Comparison of ENCODE assay signal across 10 mouse cellular contexts in the genomic region with DNA sequence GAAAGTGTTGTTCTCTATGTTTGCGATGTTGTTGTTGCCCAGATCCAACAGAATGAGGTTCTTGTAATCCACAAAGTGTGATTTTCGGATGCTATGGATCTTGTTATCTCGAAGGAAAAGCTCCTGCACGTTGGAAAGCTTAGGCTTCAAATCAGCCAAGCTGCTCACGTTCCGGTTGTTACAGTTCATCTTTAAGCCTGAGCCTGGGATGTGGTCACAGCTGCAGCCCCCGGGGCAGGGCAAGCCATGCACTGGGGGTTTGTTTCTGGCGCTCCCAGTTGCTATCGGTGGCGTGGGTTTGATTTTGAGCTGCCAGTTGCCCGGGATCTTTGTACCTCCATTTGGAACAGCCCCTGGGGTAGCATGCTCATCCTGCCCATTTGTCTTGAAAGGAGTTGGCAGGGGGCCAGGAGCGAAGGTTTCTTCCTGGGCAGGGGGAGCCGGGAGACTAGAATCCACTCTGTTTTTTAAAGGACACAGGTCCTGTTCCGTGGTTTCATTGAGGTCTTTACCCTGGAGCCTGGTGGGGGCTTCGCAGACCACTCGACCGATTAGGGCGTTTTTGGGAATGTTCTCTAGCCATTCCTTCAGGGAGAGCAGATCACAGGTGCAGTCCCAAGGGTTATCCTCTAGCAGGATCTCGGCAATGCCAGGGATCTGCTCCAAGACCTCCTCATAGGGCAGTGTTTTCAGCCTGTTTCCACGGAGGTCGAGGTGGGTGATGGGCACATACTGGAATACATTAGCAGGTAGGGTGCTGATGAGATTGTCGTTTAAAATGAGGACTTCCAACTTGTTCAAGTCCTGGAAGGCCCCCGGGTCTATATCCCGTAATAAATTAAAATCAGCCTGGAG. TPM values are rescaled to one million over a fixed set of nuclear protein-coding genes. Genes with fewer than 3 reads are reported as not detected.
DNase-seq lines count a peak whose midpoint lies in the region; ATAC-seq and TF ChIP-seq lines count a peak whose summit lies in the region.
"Had no signal": no experiment of that assay in that cellular context is flagged by ENCODE, and none has a peak within 500 bp of the region (broad histone marks: within the 10 kb centered on the region; RNA-seq: fewer than 3 reads in every experiment).

No protein-coding gene starts in this region.

- 9% methylated on average over 24 of the region's 24 CpGs for WGBS in liver, embryonic 12.5 days (ENCODE audit: insufficient replicate concordance)
- WGBS in embryonic facial prominence, embryonic 11.5 days: 2% methylated on average over 24 of the region's 24 CpGs
- under 1% methylated on average over 24 of the region's 24 CpGs for WGBS in hindbrain, embryonic 14.5 days

- H3K4me3 ChIP-seq in liver, embryonic 12.5 days: no peak overlapping the region
- H3K4me3 ChIP-seq in embryonic facial prominence, embryonic 11.5 days (ENCODE audit: low read depth, low read length): peak overlapping the region; percentile 38
- H3K4me3 ChIP-seq in hindbrain, embryonic 14.5 days (replicated peaks; ENCODE audit: low read length): peak overlapping the region; percentile 72
- H3K4me3 ChIP-seq in myocyte: peak overlapping the region; percentile 18

- H3ac ChIP-seq in myocyte (ENCODE audit: control insufficient read depth, insufficient read length): no peak overlapping the region

- no peak for TF ChIP-seq POLR2A in myocyte (IDR thresholded peaks at IDR 0.05; ENCODE audit: insufficient read length, low read depth)

- H3K9me3 ChIP-seq in liver, embryonic 12.5 days (replicated peaks): no peaks in the 10 kb centered on the region
- H3K9me3 ChIP-seq in embryonic facial prominence, embryonic 11.5 days (replicated peaks; ENCODE audit: control insufficient read depth, low read length): no peaks in the 10 kb centered on the region
- H3K9me3 ChIP-seq in hindbrain, embryonic 14.5 days (ENCODE audit: control insufficient read depth, low read length): no peaks in the 10 kb centered on the region

- ATAC-seq in liver, embryonic 12.5 days: no peak
- no peak for ATAC-seq in embryonic facial prominence, embryonic 11.5 days (replicated peaks; ENCODE audit: insufficient number of reproducible peaks, low FRiP score, low TSS enrichment, low read depth)
- peak; percentile 41 for ATAC-seq in hindbrain, embryonic 14.5 days (ENCODE audit: low FRiP score)

- H3K36me3 ChIP-seq in liver, embryonic 12.5 days: no peaks in the 10 kb centered on the region
- H3K36me3 ChIP-seq in embryonic facial prominence, embryonic 11.5 days (replicated peaks; ENCODE audit: control insufficient read depth, insufficient read depth, low read depth, low read length): no peaks in the 10 kb centered on the region
- no peaks in the 10 kb centered on the region for H3K36me3 ChIP-seq in hindbrain, embryonic 14.5 days (replicated peaks; ENCODE audit: control insufficient read depth, insufficient read depth)
- no peaks in the 10 kb centered on the region for H3K36me3 ChIP-seq in myocyte (ENCODE audit: control insufficient read depth, insufficient read depth)
- H3K36me3 ChIP-seq: G1E had no signal

- H3K27me3 ChIP-seq in liver, embryonic 12.5 days (replicated peaks): peaks cover 39% of the 10 kb centered on the region
- peaks cover 22% of the 10 kb centered on the region for H3K27me3 ChIP-seq in embryonic facial prominence, embryonic 11.5 days (ENCODE audit: control insufficient read depth, insufficient read depth, low read length)
- H3K27me3 ChIP-seq in hindbrain, embryonic 14.5 days (ENCODE audit: control insufficient read depth, insufficient read depth, low read length): no peaks in the 10 kb centered on the region
- H3K27me3 ChIP-seq in myocyte (ENCODE audit: control insufficient read depth, insufficient read depth, insufficient read length): no peaks in the 10 kb centered on the region

- H3K27ac ChIP-seq in liver, embryonic 12.5 days: no peak overlapping the region
- H3K27ac ChIP-seq in embryonic facial prominence, embryonic 11.5 days (replicated peaks; ENCODE audit: low read depth, low read length): no peak overlapping the region
- peak overlapping the region; percentile 97 for H3K27ac ChIP-seq in hindbrain, embryonic 14.5 days

- H3K4me1 ChIP-seq in liver, embryonic 12.5 days: no peaks in the 10 kb centered on the region
- H3K4me1 ChIP-seq in embryonic facial prominence, embryonic 11.5 days (ENCODE audit: control insufficient read depth, insufficient read depth, low read length): no peaks in the 10 kb centered on the region
- peaks cover 14% of the 10 kb centered on the region for H3K4me1 ChIP-seq in hindbrain, embryonic 14.5 days (replicated peaks; ENCODE audit: control insufficient read depth, insufficient read depth, low read length)

- peak; percentile 6 for DNase-seq in liver
- peak; percentile 7 for DNase-seq in embryonic facial prominence, embryonic 11.5 days (ENCODE audit: low spot score)
- peak; percentile 68 for DNase-seq in hindbrain, embryonic 14.5 days (ENCODE audit: low spot score)
- peak; percentile 49 to 55 for DNase-seq in layer of hippocampus, postnatal 25 days (ENCODE audit: extremely low spot score in 1 of 2, low spot score in 1 of 2)
- DNase-seq in adrenal gland, adult 2 months: no peak
- no peak for DNase-seq in lung, postnatal 10 days

- no peaks in the 10 kb centered on the region for H3K79me2 ChIP-seq in myocyte (ENCODE audit: control insufficient read depth, insufficient read depth)

- H3K4me2 ChIP-seq in liver, embryonic 12.5 days: no peak overlapping the region
- H3K4me2 ChIP-seq in embryonic facial prominence, embryonic 11.5 days (ENCODE audit: low read depth, low read length): peak overlapping the region; percentile 61
- H3K4me2 ChIP-seq in hindbrain, embryonic 14.5 days (replicated peaks): peak overlapping the region; percentile 74
- H3K4me2 ChIP-seq in myocyte (ENCODE audit: low read depth): peak overlapping the region; percentile 66

- H3K9ac ChIP-seq in liver, embryonic 12.5 days: no peak overlapping the region
- H3K9ac ChIP-seq in embryonic facial prominence, embryonic 11.5 days (replicated peaks; ENCODE audit: low read length): no peak overlapping the region
- peak overlapping the region; percentile 85 for H3K9ac ChIP-seq in hindbrain, embryonic 14.5 days

TF ChIP-seq in myocyte, 11 proteins besides CTCF, POLR2A, EP300 and RAD21:
- TF ChIP-seq CEBPB (IDR thresholded peaks at IDR 0.05; ENCODE audit: insufficient read depth, poor library complexity, severe bottlenecking) (no peak), REST (IDR thresholded peaks at IDR 0.05; ENCODE audit: insufficient read depth, insufficient read length) (no peak), TCF12 (IDR thresholded peaks at IDR 0.05; ENCODE audit: insufficient read depth, poor library complexity, severe bottlenecking) (no peak), MYOD1 (IDR thresholded peaks at IDR 0.05; ENCODE audit: control insufficient read depth in 1 of 3, insufficient read length in 2 of 3, low read depth in 2 of 3) (no peak), MAX (IDR thresholded peaks at IDR 0.05; ENCODE audit: low read depth) (no peak), SRF (IDR thresholded peaks at IDR 0.05; ENCODE audit: control insufficient read depth, insufficient read length, low read depth) (no peak), USF1 (IDR thresholded peaks at IDR 0.05; ENCODE audit: low read depth) (no peak), POLR2AphosphoS2 (IDR thresholded peaks at IDR 0.05; ENCODE audit: insufficient read length, low read depth) (no peak), MYOG (IDR thresholded peaks at IDR 0.05; ENCODE audit: control insufficient read depth in 1 of 3, insufficient read depth in 1 of 3, insufficient read length in 2 of 3, low read depth in 2 of 3) (no peak), E2F4 (IDR thresholded peaks at IDR 0.05; ENCODE audit: insufficient read depth) (no peak), TCF3 (IDR thresholded peaks at IDR 0.05; ENCODE audit: insufficient read length, low read depth) (no peak)

RNA-seq across cellular contexts. Expression of a gene that starts 1.7 kb away (rescaled TPM):
- 0.05 and 0.08 TPM in 2 replicates for polyA plus RNA-seq in liver, embryonic 12.5 days (2016; fragmentation: Nextera tagmentation; extraction: Ambion mirVana)
- polyA plus RNA-seq in embryonic facial prominence, embryonic 11.5 days (2014; fragmentation: Nextera tagmentation; extraction: Ambion mirVana): 2.1 and 2.9 TPM in 2 replicates
- 37.9 and 38.5 TPM in 2 replicates for polyA plus RNA-seq in hindbrain, embryonic 14.5 days (2014; fragmentation: Nextera tagmentation; extraction: Ambion mirVana)
- 10 to 100 TPM; 51.5 to 62.0 TPM for total RNA-seq in layer of hippocampus, postnatal 25 days (2021)
- polyA plus RNA-seq in myocyte (2012; fragmentation: generic; extraction: Trizol): 0.20 TPM
- 1 to 10 TPM in 1 of 2 experiments, under 1 TPM in 1; 0.69 to 1.3 TPM for total RNA-seq in adrenal gland, adult 2 months (2021)
- 0.04 and 0.06 TPM in 2 replicates for polyA plus RNA-seq in adrenal gland, adult 2 months (2012; rRNA removed)
- polyA plus RNA-seq: G1E; spleen, adult 2 months had no signal

Comparison
In these comparisons a context has a peak if more than half of its experiments do, and no peak if none do; other contexts are left out.
1. DNase-seq: peak in liver (single experiment), embryonic facial prominence, embryonic 11.5 days (single experiment), hindbrain, embryonic 14.5 days (single experiment) and layer of hippocampus, postnatal 25 days (2 of 2); none in adrenal gland, adult 2 months (single experiment) and lung, postnatal 10 days (single experiment).